Mouse (Mus musculus) liver, embryonic 14.5 days (tissue): ENCODE measurements around the gene Crkl.

Source experiments
- CTCF ChIP-seq: IDR thresholded peaks from 2 replicates; pipeline ENCODE4 v1.5.1; 2016; ENCODE audit warnings: antibody characterized with exemption, low read depth, control low read depth
- EP300 ChIP-seq: IDR thresholded peaks from 2 replicates; pipeline ENCODE4 v1.6.1; 2016; ENCODE audit warnings: antibody characterized with exemption, low read depth

DNA sequence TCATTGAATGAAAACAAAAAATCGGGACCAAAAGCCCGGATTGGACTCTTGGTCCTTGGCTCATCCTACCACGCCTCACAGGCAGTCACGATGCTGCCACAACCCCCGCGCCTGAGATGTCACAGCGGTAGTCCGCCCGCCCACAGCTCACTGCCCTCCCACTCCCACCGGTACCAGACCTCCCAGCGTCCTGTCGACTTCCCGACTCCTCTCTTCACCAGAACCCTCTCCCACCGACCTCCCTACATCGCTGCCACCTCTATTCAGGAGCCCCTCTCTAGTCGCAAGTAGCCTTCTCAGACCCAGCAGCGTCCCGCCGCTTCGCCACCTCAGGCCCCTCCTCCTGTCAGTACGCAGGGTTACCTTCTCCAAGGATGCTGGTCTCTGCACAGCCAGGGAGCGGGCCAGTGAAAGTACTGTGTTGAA is 46.5 kb upstream of the Crkl start:
- TF ChIP-seq CTCF = no peak
- TF ChIP-seq EP300 = no peak
